Mouse (Mus musculus) bone marrow, adult 2 months (tissue): ENCODE data around the gene Nfam1. TPM values are rescaled to one million over a fixed set of nuclear protein-coding genes. Genes with fewer than 3 reads are reported as not detected.

Source experiments
- H3K27ac ChIP-seq: fragments of 200-500 bp; 2 replicates; pipeline ENCODE4 v1.5.1; 2012; ENCODE audit warnings: low read depth, mild to moderate bottlenecking, control low read depth, inconsistent platforms, low read length; ENCODE audit not compliant: control insufficient read depth, poor library complexity, insufficient read depth
- H3K4me1 ChIP-seq: fragments of 200-500 bp; 2 replicates; pipeline ENCODE4 v1.6.1; 2011; ENCODE audit warnings: low read length; ENCODE audit not compliant: control insufficient read depth, insufficient read depth
- H3K4me3 ChIP-seq: fragments of 200-500 bp; replicated peaks from 2 replicates; pipeline ENCODE3; 2011; ENCODE audit warnings: mild to moderate bottlenecking, low read depth, low read length, control low read depth; ENCODE audit not compliant: control insufficient read depth
- CTCF ChIP-seq: fragments of 200-500 bp; IDR thresholded peaks from 2 replicates; pipeline ENCODE4 v1.5.1; 2011; ENCODE audit warnings: low read length, control low read depth; ENCODE audit not compliant: control insufficient read depth, insufficient read depth
- POLR2A ChIP-seq: fragments of 200-500 bp; IDR thresholded peaks from 2 replicates; pipeline ENCODE4 v1.6.1; 2011; ENCODE audit warnings: low read depth, mild to moderate bottlenecking, control low read depth, low read length, borderline replicate concordance; ENCODE audit not compliant: control insufficient read depth
- WGBS: fragments of 180-500 bp; shearing (Covaris S2); methylation state at CpG from one replicate; pipeline ENCODE4 v1.1.7; 2018; 5-methylcytosine and 5-hydroxymethylcytosine counted together
- polyA plus RNA-seq: library from polyadenylated mRNA; stranded (reverse); fragments of >200 nt; gene quantifications from 2 replicates; pipeline ENCODE4 v1.2.4, GENCODE M21; 2011; ENCODE audit warnings: low replicate concordance; ENCODE audit not compliant: missing spikeins, insufficient read depth, insufficient read length

The Nfam1 gene
- polyA plus RNA-seq, 1 experiment = 69.6 TPM

DNA sequence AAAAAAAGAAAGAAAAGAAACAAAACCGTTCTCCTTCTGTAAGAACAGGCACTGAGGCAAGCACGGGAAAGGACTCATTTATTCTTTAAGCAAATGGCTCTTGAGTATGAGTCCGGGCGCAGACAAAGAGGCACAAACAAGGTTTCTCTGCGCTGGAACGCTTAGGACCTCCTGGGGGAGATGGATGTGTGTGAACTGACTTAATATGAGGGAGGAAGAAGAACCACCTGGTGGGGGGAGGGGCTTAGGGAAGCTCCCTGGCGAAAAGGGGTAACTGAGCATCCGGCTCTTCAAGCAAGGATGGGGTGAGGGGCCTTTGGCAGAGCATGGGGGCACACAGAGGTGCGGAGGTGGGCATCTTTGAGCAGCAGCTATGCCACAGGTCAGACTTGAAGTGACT is 40.2 kb downstream of the Nfam1 start:
- 67% methylated on average over 9 of the region's 9 CpGs for WGBS
- Histone ChIP-seq H3K27ac (no peak overlapping the region), H3K4me3 (no peak overlapping the region), H3K4me1 (peaks cover 2% of the 10 kb centered on the region)
- TF ChIP-seq CTCF (no peak), POLR2A (no peak)

DNA sequence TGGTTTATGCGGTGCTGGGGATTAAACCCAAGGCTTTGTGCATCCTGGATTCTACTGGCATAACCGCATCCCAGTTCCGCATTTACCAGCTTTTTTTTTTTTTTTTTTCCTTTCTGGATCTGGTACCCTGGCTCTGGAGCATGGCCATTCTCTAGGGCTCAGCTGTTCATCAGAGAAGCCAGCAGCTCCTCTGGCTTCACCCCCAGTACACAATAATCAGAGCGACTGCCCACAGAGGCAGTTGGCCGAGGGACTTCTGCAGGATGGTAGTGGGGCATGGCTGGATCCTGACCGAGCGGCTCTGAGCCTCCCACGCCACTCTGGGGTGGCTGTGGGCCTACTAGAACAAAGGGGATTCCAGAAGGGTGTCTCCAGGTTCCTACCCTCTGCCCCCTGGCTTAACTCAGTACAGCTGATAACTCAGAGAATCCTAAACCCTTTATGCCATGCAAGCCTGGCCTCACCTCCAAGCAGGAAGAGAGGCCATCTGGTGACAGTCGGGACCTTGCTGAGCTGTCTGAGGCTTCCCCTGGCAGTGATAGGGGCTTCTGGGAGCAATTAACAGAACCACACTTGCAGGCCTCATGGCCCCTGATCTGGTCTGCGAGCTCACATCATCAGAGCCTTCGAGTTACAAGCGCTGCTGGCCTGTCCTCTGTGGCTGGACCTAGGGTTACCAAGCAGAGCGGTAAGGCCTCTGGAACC is 40.9 kb downstream of the Nfam1 start:
- 80% methylated on average over 13 of the region's 13 CpGs for WGBS
- H3K27ac ChIP-seq = no peak overlapping the region
- peaks cover 2% of the 10 kb centered on the region for H3K4me1 ChIP-seq
- TF ChIP-seq CTCF (no peak), POLR2A (no peak)
- H3K4me3 ChIP-seq = no peak overlapping the region

- TF ChIP-seq CTCF (no peak), POLR2A (no peak)
- H3K4me3 ChIP-seq = no peak overlapping the region
- 74% methylated on average over 6 of the region's 6 CpGs for WGBS
- peaks cover 2% of the 10 kb centered on the region for H3K4me1 ChIP-seq
- no peak overlapping the region for H3K27ac ChIP-seq
Measured at GRCm38 (mm10) chr15:82989190-82989704, 43.9 kb downstream of the Nfam1 start.

- TF ChIP-seq POLR2A = no peak
- TF ChIP-seq CTCF = no peak
- H3K27ac ChIP-seq = no peak within 1 kb of the TSS
- H3K4me3 ChIP-seq = peak within 1 kb of the TSS; percentile 76
- under 1% methylated on average over 20 of the region's 20 CpGs for WGBS
- peaks cover 2% of the 10 kb centered on the region for H3K4me1 ChIP-seq
Measured at GRCm38 (mm10) chr15:82987732-82988112, 45.4 kb downstream of the Nfam1 start, which contains the start of gene Tcf20. Gene Tcf20, minus strand, starts transcription at chr15:82987872.

GRCm38 (mm10) chr15:82987014-82987731 is 45.9 kb downstream of the Nfam1 start:
- TF ChIP-seq CTCF = no peak
- peak overlapping the region; percentile 76 for H3K4me3 ChIP-seq
- H3K27ac ChIP-seq = no peak overlapping the region
- H3K4me1 ChIP-seq = peaks cover 2% of the 10 kb centered on the region
- WGBS = 3% methylated on average over 38 of the region's 38 CpGs

DNA sequence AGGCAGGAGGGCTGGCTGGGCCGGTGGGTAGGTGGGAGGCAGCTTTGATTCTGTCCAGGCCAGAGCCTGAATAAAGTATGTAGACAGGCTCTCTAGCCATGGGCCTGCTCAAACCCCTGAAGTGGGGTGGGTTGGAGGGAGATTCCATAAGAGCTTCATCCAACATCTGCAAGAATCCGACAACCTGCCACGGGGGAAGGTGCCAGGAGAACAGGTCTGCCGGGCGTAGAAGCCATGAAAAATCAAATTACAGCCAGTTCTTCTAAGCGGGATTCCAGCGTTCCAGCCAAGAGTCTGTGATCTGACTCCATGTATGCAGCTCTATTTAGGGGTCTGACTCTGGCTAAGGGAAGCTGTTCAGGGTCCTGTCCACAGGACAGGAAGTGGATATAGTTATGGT is 48.5 kb downstream of the Nfam1 start:
- Histone ChIP-seq H3K4me3 (no peak overlapping the region), H3K27ac (no peak overlapping the region), H3K4me1 (peaks cover 2% of the 10 kb centered on the region)
- no peak for TF ChIP-seq POLR2A
- TF ChIP-seq CTCF = no peak
- 86% methylated on average over 7 of the region's 7 CpGs for WGBS

- peaks cover 2% of the 10 kb centered on the region for H3K4me1 ChIP-seq
- WGBS = 49% methylated on average over 4 of the region's 4 CpGs
- TF ChIP-seq POLR2A (no peak), CTCF (no peak)
- no peak overlapping the region for H3K4me3 ChIP-seq
- no peak overlapping the region for H3K27ac ChIP-seq
Measured at GRCm38 (mm10) chr15:82984097-82984496, 49.0 kb downstream of the Nfam1 start.

DNA sequence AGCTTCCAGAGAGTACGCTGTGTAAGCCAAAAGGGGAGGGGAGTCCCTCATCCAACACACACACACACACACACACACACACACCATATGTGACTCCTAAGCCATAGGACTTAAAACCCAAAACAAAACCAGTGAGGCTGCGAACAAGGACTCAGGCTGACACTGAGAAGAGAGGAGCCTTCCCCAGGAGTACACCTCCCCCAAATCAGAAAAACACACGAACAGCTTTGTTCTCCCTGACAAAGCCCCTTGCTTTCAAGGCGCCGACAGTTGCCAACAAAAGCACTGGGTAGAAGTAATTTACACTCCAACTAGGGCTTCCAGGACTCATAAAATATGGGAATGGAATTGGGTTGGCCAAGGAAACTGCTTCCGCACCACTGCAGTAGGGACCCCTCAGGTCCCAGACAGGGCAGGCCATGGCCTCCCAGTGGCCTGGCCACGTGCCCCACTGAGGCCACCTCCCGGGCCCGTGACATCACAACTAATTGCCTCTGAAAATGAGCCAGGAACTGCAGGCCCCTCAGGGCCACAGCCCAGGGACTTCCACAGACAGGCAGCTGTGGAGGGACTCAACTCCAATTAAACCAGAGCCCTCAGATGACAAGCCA is 49.6 kb downstream of the Nfam1 start:
- H3K4me1 ChIP-seq = peaks cover 2% of the 10 kb centered on the region
- H3K4me3 ChIP-seq = no peak overlapping the region
- no peak for TF ChIP-seq CTCF
- TF ChIP-seq POLR2A = no peak
- no peak overlapping the region for H3K27ac ChIP-seq
- 75% methylated on average over 9 of the region's 9 CpGs for WGBS
